Mouse (Mus musculus) ovary, postnatal 10 days (tissue): Measurements from ENCODE around the gene Obp1a.

Experiments used
- DNase-seq: peaks from one replicate; pipeline ENCODE4 v3.0.0; 2022; ENCODE audit warnings: low spot score

Gene Obp1a

DNA sequence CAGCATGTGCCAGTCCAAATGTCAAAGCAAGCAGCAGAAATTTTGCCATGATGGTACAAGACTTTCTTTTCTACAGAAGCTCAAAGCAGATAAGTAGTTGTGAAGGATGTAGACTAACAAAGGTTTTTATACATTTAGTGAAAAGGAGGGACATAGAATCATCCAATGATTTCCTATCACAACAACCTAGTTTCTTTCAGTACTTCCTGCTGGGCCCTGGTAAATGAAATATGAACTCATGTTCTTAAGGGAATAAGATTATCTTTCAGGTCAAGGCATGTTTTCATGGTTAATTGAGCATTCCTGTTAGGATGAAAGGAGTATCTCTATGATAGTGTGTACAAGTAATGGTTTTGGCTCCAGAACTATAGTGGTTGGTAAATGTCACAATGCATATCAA, at the start of gene Obp1a:
Gene Obp1a, minus strand, starts transcription at position 101 of the 400 bp plus-strand sequence.
- DNase-seq, result no peak

DNA sequence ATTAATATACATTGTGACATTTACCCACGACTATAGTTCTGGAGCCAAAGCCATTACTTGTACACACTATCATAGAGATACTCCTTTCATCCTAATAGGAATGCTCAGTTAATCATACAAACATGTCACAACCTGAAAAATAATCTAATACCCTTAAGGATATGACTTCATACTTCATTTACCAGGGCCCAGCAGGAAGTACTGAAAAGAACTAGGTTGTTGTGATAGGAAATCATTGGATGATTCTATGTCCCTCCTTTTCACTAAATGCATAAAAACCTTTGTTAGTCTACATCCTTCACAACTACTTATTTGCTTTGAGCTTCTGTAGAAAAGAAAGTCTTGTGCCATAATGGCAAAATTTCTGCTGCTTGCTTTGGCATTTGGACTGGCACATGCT, 34.0 kb upstream of the Obp1a start, which contains the start of gene Gm5938:
Gene Gm5938, plus strand, starts transcription at position 301 of the 400 bp plus-strand sequence.
- no peak for DNase-seq
